Mouse (Mus musculus) heart, postnatal 0 days (tissue): ENCODE measurements around the gene Nlgn1. TPM values are rescaled to one million over a fixed set of nuclear protein-coding genes. Genes with fewer than 3 reads are reported as not detected.

Source experiments
- ATAC-seq: fragments of 200-750 bp; cut with Nextera tagmentation; 2 replicates; pipeline ENCODE4 v1.8.0; 2017; ENCODE audit warnings: low read depth, moderate number of reproducible peaks, moderate library complexity; ENCODE audit not compliant: insufficient read depth
- DNase-seq: peaks from one replicate; pipeline ENCODE4 v3.0.0-alpha.2; 2016; ENCODE audit warnings: low spot score
- H3K27ac ChIP-seq: fragments of 300-500 bp; sonication (generic); 2 replicates; pipeline ENCODE4 v1.5.1; 2014; ENCODE audit warnings: low read depth, mild to moderate bottlenecking
- H3K27me3 ChIP-seq: fragments of 300-500 bp; sonication (generic); 2 replicates; pipeline ENCODE4 v1.6.1; 2014; ENCODE audit warnings: low read length, mixed read lengths; ENCODE audit not compliant: control insufficient read depth, insufficient read depth
- H3K36me3 ChIP-seq: fragments of 300-500 bp; sonication (generic); replicated peaks from 2 replicates; pipeline ENCODE4 v1.6.1; 2014; ENCODE audit warnings: low read length, mixed read lengths; ENCODE audit not compliant: control insufficient read depth, insufficient read depth
- H3K4me1 ChIP-seq: fragments of 300-500 bp; sonication (generic); 2 replicates; pipeline ENCODE4 v1.6.1; 2014; ENCODE audit warnings: antibody characterized with exemption; ENCODE audit not compliant: control insufficient read depth, insufficient read depth
- H3K4me2 ChIP-seq: fragments of 300-500 bp; sonication (generic); 2 replicates; pipeline ENCODE4 v1.6.1; 2014; ENCODE audit warnings: low read depth, mild to moderate bottlenecking, low read length, moderate library complexity
- H3K4me3 ChIP-seq: fragments of 300-500 bp; sonication (generic); 2 replicates; pipeline ENCODE4 v1.5.1; 2014; ENCODE audit warnings: low read depth, low read length
- H3K9ac ChIP-seq: fragments of 300-500 bp; sonication (generic); replicated peaks from 2 replicates; pipeline ENCODE4 v1.6.1; 2014; ENCODE audit warnings: low read depth, low read length, mixed read lengths
- H3K9me3 ChIP-seq: fragments of 300-500 bp; sonication (generic); replicated peaks from 2 replicates; pipeline ENCODE4 v1.6.1; 2016; ENCODE audit warnings: low read length; ENCODE audit not compliant: control insufficient read depth
- CTCF ChIP-seq: IDR thresholded peaks from 2 replicates; pipeline ENCODE4 v1.5.1; 2016; ENCODE audit warnings: antibody characterized with exemption, control low read depth, low read depth
- EP300 ChIP-seq: IDR thresholded peaks from 2 replicates; pipeline ENCODE4 v1.6.1; 2016; ENCODE audit warnings: antibody characterized with exemption, low read depth
- WGBS: fragments of 180-500 bp; shearing (Covaris S2); extraction: QIAGEN DNeasy Blood & Tissue Kit; methylation state at CpG from one replicate; pipeline ENCODE4 v1.1.7; 2014; 5-methylcytosine and 5-hydroxymethylcytosine counted together
- polyA plus RNA-seq: library from polyadenylated mRNA; unstranded; fragments of >200 nt; fragmentation: Nextera tagmentation; extraction: Ambion mirVana; gene quantifications from 2 replicates; pipeline ENCODE4 v1.2.1, GENCODE M21; 2015
- total RNA-seq: library from RNA; depleted of rRNA; stranded (reverse); fragments of >200 nt; gene quantifications from 2 replicates; pipeline ENCODE4 v1.2.3, GENCODE M21; 2014; ENCODE audit warnings: low replicate concordance

Gene Nlgn1
- total and polyA plus RNA-seq, 2 experiments from 2014 or later, result 0.08 TPM

GRCm38 (mm10) chr3:26042966-26043365 is 289.3 kb downstream of the Nlgn1 start:
- DNase-seq (no peak), ATAC-seq (no peak)
- Histone ChIP-seq H3K9ac (no peak overlapping the region), H3K27me3 (no peaks in the 10 kb centered on the region), H3K4me3 (no peak overlapping the region), H3K27ac (no peak overlapping the region), H3K4me2 (no peak overlapping the region), H3K4me1 (no peaks in the 10 kb centered on the region), H3K36me3 (no peaks in the 10 kb centered on the region), H3K9me3 (no peaks in the 10 kb centered on the region)
- 65% methylated on average over 2 of the region's 2 CpGs for WGBS
- TF ChIP-seq CTCF (no peak), EP300 (no peak)

- Histone ChIP-seq H3K9me3 (no peaks in the 10 kb centered on the region), H3K27ac (no peak overlapping the region), H3K36me3 (no peaks in the 10 kb centered on the region), H3K9ac (no peak overlapping the region), H3K4me2 (no peak overlapping the region), H3K4me1 (no peaks in the 10 kb centered on the region), H3K27me3 (no peaks in the 10 kb centered on the region), H3K4me3 (no peak overlapping the region)
- TF ChIP-seq CTCF (no peak), EP300 (no peak)
- no peak for ATAC-seq
- 57% methylated on average over 2 of the region's 2 CpGs for WGBS
- DNase-seq, result no peak
Measured at GRCm38 (mm10) chr3:26039696-26040095, 292.6 kb downstream of the Nlgn1 start.

- WGBS, result 75% methylated on average over 2 of the region's 2 CpGs
Measured at GRCm38 (mm10) chr3:26026025-26026424, 306.2 kb downstream of the Nlgn1 start.

GRCm38 (mm10) chr3:26023217-26023616 is 309.0 kb downstream of the Nlgn1 start:
- WGBS, result 63% methylated on average over 5 of the region's 5 CpGs
- ATAC-seq, result no peak

More at GRCm38 (mm10) chr3:26026025-26026424, 306.2 kb downstream of the Nlgn1 start:
- no peak overlapping the region for H3K27ac ChIP-seq
- no peak for DNase-seq
- H3K9me3 ChIP-seq, result no peaks in the 10 kb centered on the region
- H3K36me3 ChIP-seq, result no peaks in the 10 kb centered on the region
- TF ChIP-seq EP300, result no peak
- no peak for TF ChIP-seq CTCF
- H3K27me3 ChIP-seq, result no peaks in the 10 kb centered on the region
- no peaks in the 10 kb centered on the region for H3K4me1 ChIP-seq
- H3K4me2 ChIP-seq, result no peak overlapping the region
- H3K9ac ChIP-seq, result no peak overlapping the region
- H3K4me3 ChIP-seq, result no peak overlapping the region
- no peak for ATAC-seq

GRCm38 (mm10) chr3:26021632-26022184 is 310.6 kb downstream of the Nlgn1 start:
- 68% methylated on average over 6 of the region's 6 CpGs for WGBS
- Histone ChIP-seq H3K27ac (no peak overlapping the region), H3K4me1 (no peaks in the 10 kb centered on the region), H3K4me2 (no peak overlapping the region), H3K9ac (no peak overlapping the region), H3K36me3 (no peaks in the 10 kb centered on the region), H3K27me3 (no peaks in the 10 kb centered on the region), H3K4me3 (no peak overlapping the region), H3K9me3 (no peaks in the 10 kb centered on the region)
- ATAC-seq, result no peak
- no peak for DNase-seq
- TF ChIP-seq CTCF, result no peak
- TF ChIP-seq EP300, result no peak

More at GRCm38 (mm10) chr3:26023217-26023616, 309.0 kb downstream of the Nlgn1 start:
- H3K4me2 ChIP-seq, result no peak overlapping the region
- no peaks in the 10 kb centered on the region for H3K36me3 ChIP-seq
- no peak overlapping the region for H3K9ac ChIP-seq
- no peak for TF ChIP-seq EP300
- no peak for TF ChIP-seq CTCF
- H3K27me3 ChIP-seq, result no peaks in the 10 kb centered on the region
- H3K27ac ChIP-seq, result no peak overlapping the region
- H3K4me3 ChIP-seq, result no peak overlapping the region
- no peaks in the 10 kb centered on the region for H3K9me3 ChIP-seq
- DNase-seq, result no peak
- H3K4me1 ChIP-seq, result no peaks in the 10 kb centered on the region
